Mouse (Mus musculus): ENCODE measurements around the gene Olfr101. TPM values are rescaled to one million over a fixed set of nuclear protein-coding genes. Genes with fewer than 3 reads are reported as not detected.
A peak's percentile ranks its signal among the peaks of the same experiment; 100 is the strongest.

Gene Olfr101
- polyA plus RNA-seq, 1 experiment from 2014 or later: not detected

DNA sequence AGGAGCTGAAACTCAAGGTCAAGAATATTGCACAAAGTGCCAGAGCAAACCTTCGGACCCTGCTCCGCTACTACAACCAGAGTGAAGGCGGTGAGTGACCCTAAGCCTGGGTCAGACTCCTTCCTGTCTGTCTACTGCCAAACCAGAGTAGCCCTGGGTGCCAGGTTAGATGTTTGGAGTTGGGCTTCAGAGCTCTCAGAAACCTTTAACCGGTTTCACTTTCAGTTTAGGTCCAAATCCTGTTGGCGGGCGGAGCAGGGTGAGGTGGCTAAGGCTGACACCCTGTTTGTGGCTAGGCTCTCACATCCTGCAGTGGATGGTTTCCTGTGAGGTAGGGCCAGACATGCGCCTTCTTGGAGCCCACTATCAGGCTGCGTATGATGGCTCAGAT is 33.4 kb downstream of the Olfr101 start:
- Histone ChIP-seq H3K27me3 (ENCODE audit: control insufficient read depth, insufficient read depth, low read depth, low read length) (no peaks in the 10 kb centered on the region), H3K4me1 (replicated peaks; ENCODE audit: control insufficient read depth, insufficient read depth, low read length) (peaks cover 4% of the 10 kb centered on the region; the same call in 1 of the 2 replicates), H3K9me3 (ENCODE audit: control insufficient read depth, low read length) (no peaks in the 10 kb centered on the region), H3K27ac (ENCODE audit: low read length) (no peak overlapping the region), H3K4me2 (ENCODE audit: low read depth, low read length) (peak overlapping the region; percentile 96), H3K4me3 (ENCODE audit: low read length) (peak overlapping the region; percentile 64), H3K36me3 (ENCODE audit: control insufficient read depth, insufficient read depth, low read length) (no peaks in the 10 kb centered on the region), H3K9ac (ENCODE audit: low read length) (peak overlapping the region; percentile 53)
- 52% methylated on average over 8 of the region's 8 CpGs for WGBS
- peak; percentile 58 for ATAC-seq (ENCODE audit: low read depth)

DNA sequence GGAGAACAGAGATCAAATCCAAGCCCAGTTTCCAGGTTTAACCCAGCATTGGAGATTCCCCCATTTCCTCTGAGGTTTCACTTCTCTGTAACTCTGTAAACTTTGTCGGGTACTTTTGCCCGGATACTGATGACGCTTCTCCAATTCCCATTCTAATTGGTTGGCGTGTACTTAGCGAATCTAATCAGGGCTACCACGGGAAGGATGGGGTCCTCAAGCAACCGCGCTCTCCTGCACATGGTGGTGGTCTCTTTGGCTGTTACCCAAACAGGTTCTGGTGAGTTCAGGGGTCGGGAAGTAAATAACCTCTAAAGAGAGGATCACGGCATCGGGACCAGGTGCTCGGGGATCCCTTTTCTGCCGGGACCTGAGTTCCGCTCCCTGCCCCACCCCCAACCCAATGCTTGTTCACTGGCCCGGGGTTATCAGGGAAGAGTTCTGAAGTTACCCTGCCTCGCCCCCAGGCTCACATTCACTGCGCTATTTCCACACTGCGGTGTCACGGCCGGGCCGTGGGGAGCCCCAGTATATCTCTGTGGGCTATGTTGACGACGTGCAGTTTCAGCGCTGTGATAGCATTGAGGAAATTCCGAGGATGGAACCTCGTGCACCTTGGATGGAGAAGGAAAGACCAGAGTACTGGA is 33.9 kb downstream of the Olfr101 start, which contains the start of gene H2-M3:
H2-M3 (plus strand) TSS at position 163 of the 644 bp plus-strand sequence.
- H3K27me3 ChIP-seq (ENCODE audit: control insufficient read depth, insufficient read depth, low read depth, low read length): no peaks in the 10 kb centered on the region
- ATAC-seq (ENCODE audit: low read depth): peak; percentile 96
- H3K4me3 ChIP-seq (ENCODE audit: low read length): peak within 1 kb of the TSS; percentile 64
- H3K9me3 ChIP-seq (ENCODE audit: control insufficient read depth, low read length): no peaks in the 10 kb centered on the region
- H3K4me1 ChIP-seq (replicated peaks; ENCODE audit: control insufficient read depth, insufficient read depth, low read length): peaks cover 4% of the 10 kb centered on the region; the same call in 1 of the 2 replicates
- H3K9ac ChIP-seq (ENCODE audit: low read length): peak within 1 kb of the TSS; percentile 53
- no peak within 1 kb of the TSS for H3K27ac ChIP-seq (ENCODE audit: low read length)
- WGBS: 2% methylated on average over 26 of the region's 26 CpGs
- H3K4me2 ChIP-seq (ENCODE audit: low read depth, low read length): peak within 1 kb of the TSS; percentile 96
- no peaks in the 10 kb centered on the region for H3K36me3 ChIP-seq (ENCODE audit: control insufficient read depth, insufficient read depth, low read length)

DNA sequence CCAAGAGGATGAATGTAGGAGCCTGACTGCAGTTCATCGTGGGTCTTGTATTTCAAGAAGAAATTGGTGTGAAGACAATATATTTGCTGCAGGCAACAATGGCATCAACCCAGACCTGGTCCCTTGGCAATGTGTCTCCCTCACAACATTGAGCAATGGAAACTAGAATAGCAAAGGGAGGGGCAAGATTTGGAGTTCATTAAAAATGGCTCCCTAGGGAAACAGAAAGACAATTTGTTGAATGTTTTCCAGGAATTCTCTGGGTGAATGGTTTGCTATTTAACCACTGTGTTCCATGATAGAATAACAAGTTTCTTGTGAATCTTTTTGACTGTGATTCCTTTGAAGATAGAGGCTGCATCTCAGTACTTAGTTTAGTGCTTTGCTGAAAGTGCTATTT is 40.5 kb downstream of the Olfr101 start, which contains the start of gene Olfr98:
Olfr98 (minus strand) TSS at position 124 of the 400 bp plus-strand sequence.
- H3K4me1 ChIP-seq (replicated peaks; ENCODE audit: control insufficient read depth, insufficient read depth, low read length): no peaks in the 10 kb centered on the region
- H3K4me3 ChIP-seq (ENCODE audit: low read length): no peak within 1 kb of the TSS
- H3K9me3 ChIP-seq (ENCODE audit: control insufficient read depth, low read length): no peaks in the 10 kb centered on the region
- 70% methylated on average over 1 of the region's 1 CpGs for WGBS
- H3K9ac ChIP-seq (ENCODE audit: low read length): no peak within 1 kb of the TSS
- ATAC-seq (ENCODE audit: low read depth): no peak
- no peaks in the 10 kb centered on the region for H3K36me3 ChIP-seq (ENCODE audit: control insufficient read depth, insufficient read depth, low read length)
- H3K27me3 ChIP-seq (ENCODE audit: control insufficient read depth, insufficient read depth, low read depth, low read length): no peaks in the 10 kb centered on the region
- no peak within 1 kb of the TSS for H3K4me2 ChIP-seq (ENCODE audit: low read depth, low read length)
- no peak within 1 kb of the TSS for H3K27ac ChIP-seq (ENCODE audit: low read length)

DNA sequence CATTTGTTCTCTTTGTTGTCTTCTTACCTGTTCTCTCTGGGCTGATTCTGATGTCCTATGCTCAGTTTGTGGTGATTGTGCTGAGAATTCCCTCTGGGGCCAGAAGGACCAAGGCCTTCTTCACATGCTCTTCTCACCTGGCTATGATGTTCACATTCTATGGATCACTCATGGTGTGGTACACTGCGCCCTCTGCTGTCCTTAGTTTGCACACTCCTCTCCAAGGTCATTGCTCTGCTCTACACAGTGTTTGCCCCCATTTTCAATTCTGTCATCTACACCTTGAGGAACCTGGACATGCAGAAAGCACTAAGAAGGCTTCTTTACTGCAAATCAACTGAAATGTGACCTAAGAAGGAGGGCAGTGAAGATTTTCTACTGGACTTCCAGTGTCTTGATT is 53.6 kb downstream of the Olfr101 start:
- Histone ChIP-seq H3K36me3 (ENCODE audit: control insufficient read depth, insufficient read depth, low read length) (no peaks in the 10 kb centered on the region), H3K9me3 (ENCODE audit: control insufficient read depth, low read length) (no peaks in the 10 kb centered on the region), H3K9ac (ENCODE audit: low read length) (no peak overlapping the region), H3K4me1 (replicated peaks; ENCODE audit: control insufficient read depth, insufficient read depth, low read length) (no peaks in the 10 kb centered on the region), H3K4me3 (ENCODE audit: low read length) (no peak overlapping the region), H3K27me3 (ENCODE audit: control insufficient read depth, insufficient read depth, low read depth, low read length) (no peaks in the 10 kb centered on the region), H3K27ac (ENCODE audit: low read length) (no peak overlapping the region), H3K4me2 (ENCODE audit: low read depth, low read length) (no peak overlapping the region)
- ATAC-seq (ENCODE audit: low read depth): no peak
- 0% methylated on average over 1 of the region's 1 CpGs for WGBS

DNA sequence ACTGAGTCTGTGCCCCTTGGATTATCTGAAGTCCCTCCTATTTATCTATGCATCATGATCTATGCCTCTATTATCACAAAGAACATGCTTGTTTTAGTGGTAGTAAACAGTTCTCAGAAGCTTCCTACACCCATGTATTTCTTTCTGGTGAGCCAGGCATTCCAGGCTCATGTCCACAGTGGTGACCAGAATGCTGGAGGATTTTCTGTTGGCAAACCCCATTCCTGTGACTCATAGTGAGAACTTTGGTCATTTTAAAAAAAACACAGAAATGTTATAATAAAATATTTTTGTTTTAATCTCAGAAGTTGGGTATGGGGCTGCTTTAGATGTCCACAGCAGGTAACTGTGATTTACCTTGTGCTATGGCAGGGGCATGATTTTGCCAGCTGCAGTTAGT is 54.7 kb downstream of the Olfr101 start:
- Histone ChIP-seq H3K4me2 (ENCODE audit: low read depth, low read length) (no peak overlapping the region), H3K27me3 (ENCODE audit: control insufficient read depth, insufficient read depth, low read depth, low read length) (no peaks in the 10 kb centered on the region), H3K9me3 (ENCODE audit: control insufficient read depth, low read length) (no peaks in the 10 kb centered on the region), H3K27ac (ENCODE audit: low read length) (no peak overlapping the region), H3K9ac (ENCODE audit: low read length) (no peak overlapping the region), H3K4me3 (ENCODE audit: low read length) (no peak overlapping the region), H3K4me1 (replicated peaks; ENCODE audit: control insufficient read depth, insufficient read depth, low read length) (no peaks in the 10 kb centered on the region), H3K36me3 (ENCODE audit: control insufficient read depth, insufficient read depth, low read length) (no peaks in the 10 kb centered on the region)
- ATAC-seq (ENCODE audit: low read depth): no peak

Other genes starting within 250 kb of the Olfr101 start
- not detected in 2 replicates for gene Olfr90, start 215.8 kb downstream of the Olfr101 start, polyA plus RNA-seq (2015; fragmentation: Nextera tagmentation; extraction: Ambion mirVana)
- gene Olfr91, start 206.0 kb downstream of the Olfr101 start, polyA plus RNA-seq (2015; fragmentation: Nextera tagmentation; extraction: Ambion mirVana): not detected in 2 replicates
- gene Olfr92, start 184.2 kb downstream of the Olfr101 start, polyA plus RNA-seq (2015; fragmentation: Nextera tagmentation; extraction: Ambion mirVana): not detected in 2 replicates
- gene Olfr93, start 142.8 kb downstream of the Olfr101 start, polyA plus RNA-seq (2015; fragmentation: Nextera tagmentation; extraction: Ambion mirVana): not detected in 2 replicates
- 0.28 and 1.1 TPM in 2 replicates for gene Ubd, start 110.4 kb downstream of the Olfr101 start, polyA plus RNA-seq (2015; fragmentation: Nextera tagmentation; extraction: Ambion mirVana)
- not detected in 2 replicates for gene Olfr94, start 103.3 kb downstream of the Olfr101 start, polyA plus RNA-seq (2015; fragmentation: Nextera tagmentation; extraction: Ambion mirVana)
- not detected in 2 replicates for gene Olfr95, start 91.2 kb downstream of the Olfr101 start, polyA plus RNA-seq (2015; fragmentation: Nextera tagmentation; extraction: Ambion mirVana)
- not detected in 2 replicates for gene Olfr96, start 84.2 kb downstream of the Olfr101 start, polyA plus RNA-seq (2015; fragmentation: Nextera tagmentation; extraction: Ambion mirVana)
- not detected in 2 replicates for gene Olfr97, start 67.0 kb downstream of the Olfr101 start, polyA plus RNA-seq (2015; fragmentation: Nextera tagmentation; extraction: Ambion mirVana)
- not detected in 2 replicates for gene Olfr98, start 40.6 kb downstream of the Olfr101 start, polyA plus RNA-seq (2015; fragmentation: Nextera tagmentation; extraction: Ambion mirVana)
- gene H2-M3, start 34.1 kb downstream of the Olfr101 start, polyA plus RNA-seq (2015; fragmentation: Nextera tagmentation; extraction: Ambion mirVana): 2.3 and 3.1 TPM in 2 replicates
- gene Olfr99, start 20.9 kb downstream of the Olfr101 start, polyA plus RNA-seq (2015; fragmentation: Nextera tagmentation; extraction: Ambion mirVana): not detected in 2 replicates
- not detected in 2 replicates for gene Olfr102, start 12.7 kb upstream of the Olfr101 start, polyA plus RNA-seq (2015; fragmentation: Nextera tagmentation; extraction: Ambion mirVana)
- gene Olfr103, start 35.4 kb upstream of the Olfr101 start, polyA plus RNA-seq (2015; fragmentation: Nextera tagmentation; extraction: Ambion mirVana): not detected in 2 replicates
- not detected in 2 replicates for gene Olfr104-ps, start 55.3 kb upstream of the Olfr101 start, polyA plus RNA-seq (2015; fragmentation: Nextera tagmentation; extraction: Ambion mirVana)
- gene Olfr105-ps, start 74.7 kb upstream of the Olfr101 start, polyA plus RNA-seq (2015; fragmentation: Nextera tagmentation; extraction: Ambion mirVana): not detected in 2 replicates
- not detected in 2 replicates for gene Olfr106-ps, start 86.1 kb upstream of the Olfr101 start, polyA plus RNA-seq (2015; fragmentation: Nextera tagmentation; extraction: Ambion mirVana)
- not detected in 2 replicates for gene Olfr107, start 94.9 kb upstream of the Olfr101 start, polyA plus RNA-seq (2015; fragmentation: Nextera tagmentation; extraction: Ambion mirVana)
- not detected in 2 replicates for gene Olfr108, start 141.2 kb upstream of the Olfr101 start, polyA plus RNA-seq (2015; fragmentation: Nextera tagmentation; extraction: Ambion mirVana)
- gene Olfr109, start 154.6 kb upstream of the Olfr101 start, polyA plus RNA-seq (2015; fragmentation: Nextera tagmentation; extraction: Ambion mirVana): not detected in 2 replicates
- gene H2-M2, start 179.2 kb upstream of the Olfr101 start, polyA plus RNA-seq (2015; fragmentation: Nextera tagmentation; extraction: Ambion mirVana): not detected in 2 replicates
- gene Olfr110, start 188.2 kb upstream of the Olfr101 start, polyA plus RNA-seq (2015; fragmentation: Nextera tagmentation; extraction: Ambion mirVana): not detected in 2 replicates
- gene Olfr111, start 203.7 kb upstream of the Olfr101 start, polyA plus RNA-seq (2015; fragmentation: Nextera tagmentation; extraction: Ambion mirVana): not detected in 2 replicates